Mouse (Mus musculus): ENCODE results near the gene Diexf. TPM values are rescaled to one million over a fixed set of nuclear protein-coding genes. Genes with fewer than 3 reads are reported as not detected.

Diexf gene
- total and polyA plus RNA-seq, 2 experiments from 2014 or later, result 3.5 to 8.6 TPM

DNA sequence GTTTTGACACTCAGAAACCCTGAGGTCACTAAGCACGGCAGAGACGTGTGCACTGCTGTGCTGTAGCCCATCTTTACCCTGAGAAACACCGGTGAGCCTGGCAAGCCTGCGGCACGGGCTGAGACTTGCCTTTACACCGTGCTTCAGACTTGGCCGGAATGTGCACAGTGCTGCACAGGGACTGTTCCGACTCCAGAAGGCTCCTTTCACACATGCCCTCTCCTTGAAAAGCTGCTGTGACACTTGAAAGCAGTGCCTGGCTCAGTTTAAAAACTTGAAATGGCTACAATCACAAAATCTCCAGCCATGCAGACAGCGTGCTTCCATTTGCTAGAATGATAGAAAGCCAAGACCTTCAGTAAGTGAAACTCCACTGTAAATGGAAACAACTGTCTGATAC lies 18.0 kb downstream of the Diexf start:
- Histone ChIP-seq H3K27ac (no peak overlapping the region), H3K9me3 (ENCODE audit: low read length) (no peaks in the 10 kb centered on the region), H3K36me3 (ENCODE audit: insufficient read depth, low read length) (peaks cover 84% of the 10 kb centered on the region), H3K4me1 (ENCODE audit: insufficient read depth, low read length) (no peaks in the 10 kb centered on the region), H3K4me2 (ENCODE audit: low read depth, low read length) (no peak overlapping the region), H3K27me3 (ENCODE audit: insufficient read depth, low read length) (no peaks in the 10 kb centered on the region), H3K9ac (replicated peaks; ENCODE audit: low read length) (no peak overlapping the region), H3K4me3 (ENCODE audit: low read length) (no peak overlapping the region)
- no peak for TF ChIP-seq CTCF (IDR thresholded peaks at IDR 0.05; ENCODE audit: low read depth)
- no peak for ATAC-seq
- DNase-seq (ENCODE audit: low spot score), result no peak
- WGBS, result 91% methylated on average over 9 of the region's 9 CpGs

GRCm38 (mm10) chr1:193102996-193103395 lies 27.1 kb downstream of the Diexf start:
- Histone ChIP-seq H3K27me3 (ENCODE audit: insufficient read depth, low read length) (no peaks in the 10 kb centered on the region), H3K4me2 (ENCODE audit: low read depth, low read length) (no peak overlapping the region), H3K4me1 (ENCODE audit: insufficient read depth, low read length) (no peaks in the 10 kb centered on the region), H3K9me3 (ENCODE audit: low read length) (no peaks in the 10 kb centered on the region), H3K27ac (no peak overlapping the region), H3K4me3 (ENCODE audit: low read length) (no peak overlapping the region), H3K9ac (replicated peaks; ENCODE audit: low read length) (no peak overlapping the region), H3K36me3 (ENCODE audit: insufficient read depth, low read length) (peaks cover 18% of the 10 kb centered on the region; the same call in 1 of the 2 replicates)
- DNase-seq (ENCODE audit: low spot score) (no peak), ATAC-seq (no peak)
- TF ChIP-seq CTCF (IDR thresholded peaks at IDR 0.05; ENCODE audit: low read depth), result no peak
- WGBS, result 80% methylated on average over 3 of the region's 3 CpGs

DNA sequence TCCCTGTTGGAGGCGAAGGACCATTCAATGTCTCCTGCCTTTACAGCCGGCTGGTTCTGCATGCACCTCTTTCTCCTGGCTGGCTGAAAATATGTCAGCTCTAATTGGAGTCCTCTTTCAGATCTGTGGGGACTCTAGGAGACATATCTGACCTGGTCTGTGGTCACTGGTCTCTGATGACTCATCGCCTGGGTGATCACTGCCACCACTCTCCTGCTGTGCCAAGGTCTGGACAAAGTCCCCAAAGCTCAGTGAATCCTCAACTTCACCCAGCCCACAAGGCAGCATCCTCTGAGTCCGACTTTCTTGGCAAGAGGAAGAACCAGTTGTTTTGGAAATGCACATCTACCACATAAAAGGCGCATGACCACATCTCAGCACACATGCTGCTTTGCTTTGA lies 27.5 kb downstream of the Diexf start:
- DNase-seq (ENCODE audit: low spot score) (no peak), ATAC-seq (no peak)
- Histone ChIP-seq H3K4me2 (ENCODE audit: low read depth, low read length) (no peak overlapping the region), H3K4me3 (ENCODE audit: low read length) (no peak overlapping the region), H3K9ac (replicated peaks; ENCODE audit: low read length) (no peak overlapping the region), H3K9me3 (ENCODE audit: low read length) (no peaks in the 10 kb centered on the region), H3K27ac (no peak overlapping the region), H3K4me1 (ENCODE audit: insufficient read depth, low read length) (no peaks in the 10 kb centered on the region), H3K27me3 (ENCODE audit: insufficient read depth, low read length) (no peaks in the 10 kb centered on the region), H3K36me3 (ENCODE audit: insufficient read depth, low read length) (peaks cover 15% of the 10 kb centered on the region; the same call in 1 of the 2 replicates)
- TF ChIP-seq CTCF (IDR thresholded peaks at IDR 0.05; ENCODE audit: low read depth), result no peak
- WGBS, result 88% methylated on average over 5 of the region's 5 CpGs

- Histone ChIP-seq H3K36me3 (ENCODE audit: insufficient read depth, low read length) (peaks cover 10% of the 10 kb centered on the region; the same call in 1 of the 2 replicates), H3K4me3 (ENCODE audit: low read length) (no peak overlapping the region), H3K9ac (replicated peaks; ENCODE audit: low read length) (no peak overlapping the region), H3K4me2 (ENCODE audit: low read depth, low read length) (no peak overlapping the region), H3K27me3 (ENCODE audit: insufficient read depth, low read length) (no peaks in the 10 kb centered on the region), H3K4me1 (ENCODE audit: insufficient read depth, low read length) (no peaks in the 10 kb centered on the region), H3K9me3 (ENCODE audit: low read length) (no peaks in the 10 kb centered on the region), H3K27ac (no peak overlapping the region)
- no peak for ATAC-seq
- no peak for DNase-seq (ENCODE audit: low spot score)
- 56% methylated on average over 4 of the region's 4 CpGs for WGBS
- TF ChIP-seq CTCF (IDR thresholded peaks at IDR 0.05; ENCODE audit: low read depth), result no peak
Measured at GRCm38 (mm10) chr1:193102029-193102428, 28.0 kb downstream of the Diexf start.

DNA sequence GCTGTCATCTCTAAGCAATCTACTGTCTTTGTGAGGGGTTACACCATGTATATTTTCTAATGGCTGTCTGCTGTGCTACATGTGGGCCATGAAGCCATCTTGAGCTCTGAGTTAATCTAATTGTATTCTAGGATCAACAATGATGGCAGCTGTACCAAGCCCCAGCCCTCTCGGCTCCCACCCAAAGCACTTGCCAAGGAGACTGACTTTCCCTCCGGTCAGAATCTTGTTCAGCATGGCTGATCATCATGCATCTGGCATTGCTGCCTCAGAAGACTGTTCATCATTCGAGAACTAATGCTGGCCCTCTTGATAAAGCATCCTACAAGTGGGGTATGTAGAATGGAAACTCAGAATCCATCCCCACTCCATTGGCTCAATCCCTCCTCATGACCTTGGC lies 31.1 kb downstream of the Diexf start:
- TF ChIP-seq CTCF (IDR thresholded peaks at IDR 0.05; ENCODE audit: low read depth), result no peak
- Histone ChIP-seq H3K9me3 (ENCODE audit: low read length) (no peaks in the 10 kb centered on the region), H3K4me3 (ENCODE audit: low read length) (no peak overlapping the region), H3K9ac (replicated peaks; ENCODE audit: low read length) (no peak overlapping the region), H3K27ac (no peak overlapping the region), H3K4me2 (ENCODE audit: low read depth, low read length) (no peak overlapping the region), H3K4me1 (ENCODE audit: insufficient read depth, low read length) (no peaks in the 10 kb centered on the region), H3K27me3 (ENCODE audit: insufficient read depth, low read length) (no peaks in the 10 kb centered on the region), H3K36me3 (ENCODE audit: insufficient read depth, low read length) (no peaks in the 10 kb centered on the region)
- DNase-seq (ENCODE audit: low spot score) (no peak), ATAC-seq (no peak)
- WGBS, result 63% methylated on average over 3 of the region's 3 CpGs

- H3K9ac ChIP-seq (replicated peaks; ENCODE audit: low read length), result no peak overlapping the region
- 79% methylated on average over 3 of the region's 3 CpGs for WGBS
- no peak for TF ChIP-seq CTCF (IDR thresholded peaks at IDR 0.05; ENCODE audit: low read depth)
- H3K9me3 ChIP-seq (ENCODE audit: low read length), result no peaks in the 10 kb centered on the region
- no peak overlapping the region for H3K4me2 ChIP-seq (ENCODE audit: low read depth, low read length)
- 0 out of 2 replicates have a peak, but pooled peaks cover 3% of the 10 kb centered on the region for H3K4me1 ChIP-seq (ENCODE audit: insufficient read depth, low read length)
- H3K36me3 ChIP-seq (ENCODE audit: insufficient read depth, low read length), result no peaks in the 10 kb centered on the region
- ATAC-seq (no peak), DNase-seq (ENCODE audit: low spot score) (no peak)
- no peak overlapping the region for H3K4me3 ChIP-seq (ENCODE audit: low read length)
- no peaks in the 10 kb centered on the region for H3K27me3 ChIP-seq (ENCODE audit: insufficient read depth, low read length)
- H3K27ac ChIP-seq, result no peak overlapping the region
Measured at GRCm38 (mm10) chr1:193093596-193093995, 36.5 kb downstream of the Diexf start.

DNA sequence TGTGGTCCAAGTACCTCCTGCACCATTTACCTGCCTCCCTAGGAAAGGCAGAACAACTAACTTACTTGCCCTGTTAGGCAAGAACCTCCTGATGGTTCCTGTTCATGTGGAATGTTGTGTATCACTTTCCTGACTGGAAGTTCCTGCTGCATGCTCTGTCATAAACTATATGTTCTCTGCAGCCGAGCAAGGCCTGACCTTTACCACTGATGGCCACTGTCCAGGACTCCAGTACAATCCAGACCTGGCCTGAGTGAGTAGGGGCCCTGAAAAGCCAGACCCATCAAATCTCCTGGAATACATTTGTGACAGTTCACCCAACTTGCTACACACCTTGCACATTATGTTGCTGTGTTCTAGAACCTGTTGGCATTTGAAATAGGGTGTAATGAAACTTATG lies 37.3 kb downstream of the Diexf start:
- Histone ChIP-seq H3K27me3 (ENCODE audit: insufficient read depth, low read length) (no peaks in the 10 kb centered on the region), H3K36me3 (ENCODE audit: insufficient read depth, low read length) (no peaks in the 10 kb centered on the region), H3K4me1 (ENCODE audit: insufficient read depth, low read length) (0 out of 2 replicates have a peak, but pooled peaks cover 3% of the 10 kb centered on the region), H3K9me3 (ENCODE audit: low read length) (no peaks in the 10 kb centered on the region), H3K27ac (no peak overlapping the region), H3K4me2 (ENCODE audit: low read depth, low read length) (no peak overlapping the region), H3K4me3 (ENCODE audit: low read length) (no peak overlapping the region), H3K9ac (replicated peaks; ENCODE audit: low read length) (no peak overlapping the region)
- DNase-seq (ENCODE audit: low spot score) (no peak), ATAC-seq (no peak)
- TF ChIP-seq CTCF (IDR thresholded peaks at IDR 0.05; ENCODE audit: low read depth), result no peak
- 73% methylated on average over 1 of the region's 1 CpGs for WGBS
